Mouse (Mus musculus): ENCODE data around the gene Blm.

DNA sequence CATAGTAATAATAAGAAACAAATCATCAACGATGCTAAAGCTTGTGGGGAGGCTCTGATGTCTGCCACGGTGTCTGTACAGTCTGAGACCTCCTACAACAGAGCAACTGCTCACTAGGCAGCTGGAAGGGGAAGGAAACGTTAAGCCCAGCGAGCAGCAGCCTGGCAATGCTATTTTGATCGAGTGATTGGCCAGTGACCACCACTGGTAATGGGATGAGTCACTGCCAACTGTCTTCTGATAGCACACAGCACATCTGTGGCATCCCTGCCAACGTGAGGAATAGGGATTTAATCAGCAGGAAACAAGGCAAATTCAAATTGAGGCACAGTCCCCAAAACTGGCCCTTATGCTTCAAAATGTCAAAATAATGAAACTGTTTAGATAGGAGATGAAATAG is 39.7 kb downstream of the Blm start:
- TF ChIP-seq CTCF (IDR thresholded peaks at IDR 0.05; ENCODE audit: extremely low read depth, insufficient read depth, insufficient read length, insufficient replicate concordance), result no peak
- TF ChIP-seq POLR2A (IDR thresholded peaks at IDR 0.05; ENCODE audit: low read depth, low read length), result no peak
